Mouse (Mus musculus): Measurements from ENCODE around the gene Igsf10.
"Not testable (repeated sequence)": the region's sequence is repeated elsewhere in the genome, so short reads cannot be mapped to it uniquely, and the experiment has no call there.

The Igsf10 gene

GRCm38 (mm10) chr3:59344065-59344905 lies at the start of gene Igsf10:
TSS of gene Igsf10 (minus strand) at chr3:59344394.
- DNase-seq, result peak; percentile 50

GRCm38 (mm10) chr3:59385553-59385952 lies 41.4 kb upstream of the Igsf10 start:
- DNase-seq, result no peak

DNA sequence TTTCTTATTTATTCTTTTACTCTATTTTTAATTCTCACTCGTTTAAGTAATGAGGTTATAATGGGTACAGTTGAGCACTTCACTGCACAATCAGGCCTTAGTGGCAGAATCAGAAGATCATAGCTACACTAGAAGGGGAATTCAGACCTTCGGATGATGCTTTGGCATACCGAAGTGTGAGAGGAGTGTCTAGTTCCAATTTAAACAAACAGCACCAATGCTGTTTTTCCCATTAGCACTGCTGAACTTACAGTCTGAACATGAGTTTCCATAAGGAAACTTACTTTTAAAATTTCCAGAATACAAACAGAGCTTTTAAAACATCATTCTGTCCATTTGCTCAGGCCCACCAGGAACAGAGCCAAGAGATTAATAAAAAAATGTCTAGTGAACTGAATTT lies 40.8 kb upstream of the Igsf10 start:
- no peak for DNase-seq

- DNase-seq, result no peak
These were observed 40.1 kb upstream of the Igsf10 start for GRCm38 (mm10) chr3:59384321-59384720.

DNA sequence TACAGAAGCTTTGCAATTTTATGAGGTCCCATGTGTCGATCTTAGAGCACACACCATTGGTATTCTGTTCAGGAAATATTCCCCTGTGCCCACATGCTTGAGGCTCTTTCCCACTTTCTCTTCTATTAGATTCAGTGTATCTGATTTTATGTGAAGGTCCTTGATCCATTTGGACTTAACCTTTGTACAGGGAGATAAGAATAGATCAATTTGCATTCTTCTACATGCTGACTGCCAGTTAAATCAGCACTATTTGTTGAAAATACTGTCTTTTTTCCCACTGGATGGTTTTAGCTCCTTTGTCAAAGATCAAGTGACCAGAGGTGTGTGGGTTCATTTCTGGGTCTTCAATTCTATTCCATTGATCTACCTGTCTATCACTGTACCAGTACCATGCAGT lies 34.6 kb upstream of the Igsf10 start:
- DNase-seq, result not testable (repeated sequence)

GRCm38 (mm10) chr3:59361895-59362294 lies 17.7 kb upstream of the Igsf10 start:
- no peak for DNase-seq

DNA sequence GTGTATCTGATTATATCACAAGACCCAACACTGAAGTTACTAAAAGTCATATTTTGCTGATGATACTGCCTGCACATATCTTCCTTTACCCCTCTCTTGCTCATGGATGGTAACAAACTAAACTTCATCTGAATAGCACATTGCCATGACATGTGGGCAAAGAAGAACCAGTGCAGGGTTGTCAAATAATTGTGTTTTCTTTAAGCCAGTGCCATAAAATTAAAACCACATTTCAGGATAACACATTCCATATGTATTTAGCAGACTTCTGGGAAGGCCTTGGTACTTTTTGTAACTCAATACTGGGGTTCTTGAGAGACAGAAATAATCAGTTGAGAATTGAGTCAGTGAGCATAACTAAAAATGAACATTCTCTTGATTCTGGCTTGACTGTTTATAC lies 15.9 kb upstream of the Igsf10 start:
- DNase-seq, result no peak

DNA sequence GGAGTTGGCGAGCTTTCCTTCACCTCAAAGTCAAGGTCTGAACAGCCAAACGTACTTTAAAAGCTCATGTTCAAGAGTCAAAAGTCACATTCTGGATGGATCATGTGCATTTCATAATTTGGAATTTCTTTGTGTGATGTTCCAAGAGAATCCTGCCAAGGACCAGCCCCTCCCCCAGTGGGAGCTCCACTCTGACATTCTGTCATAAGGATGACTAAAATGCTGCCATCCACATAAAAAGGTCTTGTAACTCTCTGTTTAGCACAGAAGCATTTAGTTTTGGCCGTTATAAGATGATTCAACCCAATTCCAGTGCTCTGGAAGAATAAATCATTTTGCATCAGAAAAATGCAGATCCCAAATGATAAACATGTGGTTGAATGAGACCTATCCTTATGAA lies 10.0 kb upstream of the Igsf10 start:
- no peak for DNase-seq

DNA sequence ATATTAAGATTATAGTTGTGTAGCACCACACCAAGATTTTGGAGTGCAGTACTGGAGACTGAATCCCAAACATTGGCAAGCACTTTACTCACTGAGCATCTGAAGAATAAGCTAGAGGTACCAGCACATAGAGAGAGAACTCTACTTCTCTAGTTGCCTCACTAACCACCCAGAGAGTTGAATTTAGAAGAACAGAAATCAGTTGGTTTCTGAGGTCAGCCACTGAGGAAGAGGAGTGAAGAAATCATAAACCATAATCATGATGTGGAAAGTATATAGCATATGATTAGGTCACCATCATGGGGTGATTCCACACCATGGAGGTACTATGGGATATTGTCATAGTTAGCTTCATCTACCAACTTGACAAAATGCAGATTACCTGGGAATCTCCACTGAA lies 7.6 kb upstream of the Igsf10 start:
- no peak for DNase-seq

DNA sequence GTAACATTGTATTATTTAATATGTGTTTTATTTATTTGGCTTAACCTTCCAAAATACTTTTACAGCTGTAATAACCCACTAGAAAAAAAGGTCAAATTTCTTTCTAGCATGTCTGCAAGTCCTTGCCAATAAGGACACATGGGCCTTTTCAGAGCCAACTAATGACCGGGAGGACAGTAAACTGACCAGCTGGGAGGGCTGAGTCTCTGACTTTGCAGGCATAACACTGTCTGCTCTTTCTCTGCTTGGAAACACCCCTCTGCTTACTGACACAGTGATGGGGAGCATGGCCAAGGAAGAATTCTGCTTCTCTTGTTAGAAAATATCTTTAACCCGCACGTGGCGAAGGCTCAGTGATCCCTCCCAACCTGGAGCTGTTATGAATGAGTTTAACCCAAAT lies 1.2 kb downstream of the Igsf10 start:
- DNase-seq, result no peak

GRCm38 (mm10) chr3:59341647-59342427 lies 2.4 kb downstream of the Igsf10 start:
- no peak for DNase-seq

- DNase-seq, result no peak
These were observed 15.7 kb downstream of the Igsf10 start for GRCm38 (mm10) chr3:59328526-59328925.

GRCm38 (mm10) chr3:59321278-59321876 lies 22.8 kb downstream of the Igsf10 start:
- DNase-seq, result peak; percentile 80

DNA sequence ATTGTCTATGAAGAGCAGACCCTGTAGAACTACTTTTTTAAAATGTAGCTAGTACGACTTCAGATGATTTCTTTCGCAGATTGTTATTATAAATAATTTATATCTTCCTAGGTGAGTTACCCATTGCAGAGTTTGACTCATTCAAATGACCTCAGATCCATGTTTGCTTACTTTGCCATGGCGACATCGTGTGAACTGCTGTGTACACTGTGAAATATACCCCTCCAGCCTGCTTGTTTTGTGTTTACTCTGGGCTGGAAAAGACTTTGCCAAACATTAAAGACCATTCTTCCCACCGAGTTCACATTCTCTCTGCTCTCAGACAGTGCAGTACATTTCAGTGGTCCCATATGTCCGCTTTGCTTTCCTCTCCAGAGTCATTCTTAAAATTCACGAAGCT lies 28.1 kb downstream of the Igsf10 start:
- DNase-seq, result no peak

DNA sequence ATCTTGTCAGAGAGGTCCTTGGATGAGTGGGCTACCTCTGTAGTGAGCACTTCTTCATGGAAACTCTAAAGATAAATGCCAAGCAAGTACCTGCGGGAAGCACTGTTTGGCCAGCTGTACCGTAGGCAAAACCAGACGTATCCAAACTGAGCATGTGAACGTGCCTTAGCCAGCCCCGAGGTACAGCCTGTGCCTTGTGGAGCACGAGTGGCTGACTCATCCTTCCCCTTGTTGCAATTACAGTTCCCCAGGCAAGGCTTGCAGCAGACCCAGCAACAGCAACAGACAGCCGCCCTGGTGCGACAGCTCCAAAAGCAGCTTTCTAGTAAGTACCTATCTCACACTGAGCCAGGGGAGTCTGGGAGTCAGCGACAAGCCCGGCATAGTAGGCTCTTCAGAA lies 31.6 kb downstream of the Igsf10 start:
- no peak for DNase-seq

DNA sequence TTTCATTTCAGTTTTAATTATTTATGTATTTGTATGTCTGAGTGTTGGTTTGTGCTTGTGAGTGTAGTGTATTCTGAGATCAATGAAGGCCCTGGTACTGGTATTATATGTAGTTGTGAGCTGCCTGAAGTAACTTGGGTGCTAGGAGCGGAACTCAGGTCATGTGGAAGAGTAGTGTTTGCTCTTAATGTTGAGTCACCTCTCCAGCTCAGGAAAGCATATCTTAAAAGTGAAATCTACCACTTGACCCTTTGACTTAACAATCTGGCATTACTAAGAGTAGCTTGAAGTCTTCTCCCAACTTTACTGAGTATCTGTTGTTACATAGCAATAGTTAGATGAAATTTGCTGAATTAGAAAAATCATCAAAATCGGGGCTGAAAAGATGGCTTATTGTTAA lies 38.7 kb downstream of the Igsf10 start:
- DNase-seq, result no peak

DNA sequence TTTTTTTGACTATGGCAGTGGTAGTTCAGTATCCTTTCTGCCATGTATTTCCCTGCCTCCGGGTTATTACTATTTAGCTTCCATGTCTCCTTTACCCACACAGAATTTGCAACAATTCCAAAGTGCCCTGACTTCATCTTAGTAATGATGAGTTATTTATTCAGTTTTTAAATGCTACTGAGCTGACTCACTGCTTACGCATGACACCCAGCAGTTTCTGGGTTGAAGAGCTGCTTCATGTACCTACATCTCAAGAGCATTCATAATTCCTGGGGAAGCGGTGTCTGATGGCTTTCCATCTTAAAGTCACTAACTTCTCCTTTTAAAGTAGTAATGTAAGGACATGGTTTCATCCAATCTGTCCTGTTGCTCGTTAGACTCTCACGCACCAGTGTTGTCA lies 39.2 kb downstream of the Igsf10 start:
- DNase-seq, result no peak

GRCm38 (mm10) chr3:59297653-59298052 lies 46.5 kb downstream of the Igsf10 start:
- peak; percentile 55 for DNase-seq

DNA sequence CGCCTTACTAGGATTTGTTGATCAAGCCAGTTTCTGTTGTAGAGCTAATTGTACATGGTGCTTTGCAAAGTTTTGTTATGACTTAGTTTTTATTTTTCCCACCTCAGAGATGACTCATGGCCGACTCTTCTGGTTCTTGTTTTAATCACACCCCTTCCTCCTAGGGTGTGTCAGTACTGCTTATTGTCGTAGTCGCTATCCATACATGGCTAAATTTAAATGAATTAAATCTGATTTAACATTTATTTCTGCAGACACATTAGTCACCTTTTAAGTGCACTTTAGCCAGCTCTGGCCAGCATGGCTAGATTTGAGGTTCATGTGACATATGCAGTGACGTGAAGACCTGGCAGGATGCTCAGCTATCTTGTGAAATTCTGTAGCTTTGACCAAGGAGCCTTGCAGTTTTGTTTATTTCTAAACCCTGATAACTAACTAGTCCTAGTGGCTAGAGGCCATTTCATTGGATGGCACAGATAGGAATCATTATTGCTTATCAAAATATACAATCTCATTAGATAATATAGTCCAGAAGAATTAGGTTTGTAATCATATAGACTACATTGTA lies 47.5 kb downstream of the Igsf10 start:
- DNase-seq, result no peak

DNA sequence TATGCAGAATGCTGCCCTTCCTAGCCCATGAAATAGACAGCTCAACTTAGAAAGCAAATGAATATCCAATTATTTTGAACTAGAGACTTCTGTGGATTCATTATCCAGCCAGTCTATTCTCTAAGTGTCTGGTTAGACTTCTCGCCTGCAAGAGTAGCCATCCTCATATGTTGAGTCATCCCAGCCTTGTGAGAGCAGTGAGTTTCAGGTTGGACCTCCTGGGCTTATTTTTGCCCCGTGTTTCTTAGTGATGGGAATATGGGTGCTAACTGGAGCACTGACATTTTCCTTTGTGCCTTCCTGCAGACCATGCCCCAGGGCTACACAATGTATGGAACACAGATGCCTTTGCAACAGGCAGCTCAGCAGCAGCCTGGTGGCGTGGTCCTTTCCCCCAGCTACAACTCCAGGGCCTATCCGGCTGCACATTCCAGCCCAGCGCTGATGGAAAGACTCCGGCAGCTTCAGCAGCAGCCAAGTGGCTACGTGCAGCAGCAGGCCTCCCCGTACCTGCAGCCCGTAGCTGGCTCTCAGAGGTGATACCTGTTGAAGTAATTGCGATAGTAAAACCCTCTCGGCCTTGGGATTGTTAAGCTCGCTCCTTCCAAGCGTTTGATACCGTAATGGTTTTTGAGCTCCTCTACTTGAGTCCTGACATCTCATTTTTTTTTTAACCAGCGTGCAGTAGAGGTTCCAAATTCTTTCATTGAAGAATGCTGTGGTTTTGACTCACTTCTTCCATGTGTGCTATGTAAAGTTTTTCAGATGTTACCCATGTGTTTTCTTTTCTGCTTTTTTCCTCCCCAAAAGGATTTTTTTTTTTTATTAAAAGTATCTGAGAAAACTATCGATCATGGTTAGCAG lies 48.3 kb downstream of the Igsf10 start:
- no peak for DNase-seq

- no peak for DNase-seq
These were observed 50.6 kb downstream of the Igsf10 start for GRCm38 (mm10) chr3:59293437-59294199.

- DNase-seq, result no peak
These were observed 53.6 kb downstream of the Igsf10 start for GRCm38 (mm10) chr3:59290551-59290950.

All from thymus, postnatal 14 days (tissue).